Mouse (Mus musculus) embryonic fibroblast, embryonic 13.5 days (primary cell): ENCODE data around the gene Acvrl1. TPM values are rescaled to one million over a fixed set of nuclear protein-coding genes. Genes with fewer than 3 reads are reported as not detected.

Experiments used
- H3K27ac ChIP-seq: 2 replicates; pipeline ENCODE4 v1.5.1; 2012; ENCODE audit warnings: low read length, control low read depth, inconsistent platforms; ENCODE audit not compliant: insufficient read depth
- H3K4me1 ChIP-seq: 2 replicates; pipeline ENCODE4 v1.6.1; 2011; ENCODE audit warnings: low read length; ENCODE audit not compliant: control insufficient read depth, insufficient read depth
- H3K4me3 ChIP-seq: 2 replicates; pipeline ENCODE4 v1.5.1; 2011; ENCODE audit warnings: mild to moderate bottlenecking, control low read depth, low read length; ENCODE audit not compliant: insufficient read depth
- CTCF ChIP-seq: IDR thresholded peaks from 2 replicates; pipeline ENCODE4 v1.5.1; 2011; ENCODE audit warnings: mild to moderate bottlenecking, control low read depth, low read length, moderate library complexity, borderline replicate concordance; ENCODE audit not compliant: insufficient read depth
- POLR2A ChIP-seq: IDR thresholded peaks from 2 replicates; pipeline ENCODE4 v1.6.1; 2011; ENCODE audit warnings: low read depth, mild to moderate bottlenecking, control low read depth, low read length, moderate library complexity
- polyA plus RNA-seq: library from polyadenylated mRNA; stranded (reverse); fragments of >200 nt; gene quantifications from 2 replicates; pipeline ENCODE4 v1.2.4, GENCODE M21; 2011; ENCODE audit warnings: low read depth; ENCODE audit not compliant: missing spikeins, insufficient read length

Acvrl1 gene
- polyA plus RNA-seq, 1 experiment, result 11.7 TPM

- Histone ChIP-seq H3K4me3 (no peak overlapping the region), H3K27ac (no peak overlapping the region), H3K4me1 (no peaks in the 10 kb centered on the region)
- TF ChIP-seq CTCF (no peak), POLR2A (no peak)
Measured at GRCm38 (mm10) chr15:101092121-101092828, 36.0 kb upstream of the Acvrl1 start.

DNA sequence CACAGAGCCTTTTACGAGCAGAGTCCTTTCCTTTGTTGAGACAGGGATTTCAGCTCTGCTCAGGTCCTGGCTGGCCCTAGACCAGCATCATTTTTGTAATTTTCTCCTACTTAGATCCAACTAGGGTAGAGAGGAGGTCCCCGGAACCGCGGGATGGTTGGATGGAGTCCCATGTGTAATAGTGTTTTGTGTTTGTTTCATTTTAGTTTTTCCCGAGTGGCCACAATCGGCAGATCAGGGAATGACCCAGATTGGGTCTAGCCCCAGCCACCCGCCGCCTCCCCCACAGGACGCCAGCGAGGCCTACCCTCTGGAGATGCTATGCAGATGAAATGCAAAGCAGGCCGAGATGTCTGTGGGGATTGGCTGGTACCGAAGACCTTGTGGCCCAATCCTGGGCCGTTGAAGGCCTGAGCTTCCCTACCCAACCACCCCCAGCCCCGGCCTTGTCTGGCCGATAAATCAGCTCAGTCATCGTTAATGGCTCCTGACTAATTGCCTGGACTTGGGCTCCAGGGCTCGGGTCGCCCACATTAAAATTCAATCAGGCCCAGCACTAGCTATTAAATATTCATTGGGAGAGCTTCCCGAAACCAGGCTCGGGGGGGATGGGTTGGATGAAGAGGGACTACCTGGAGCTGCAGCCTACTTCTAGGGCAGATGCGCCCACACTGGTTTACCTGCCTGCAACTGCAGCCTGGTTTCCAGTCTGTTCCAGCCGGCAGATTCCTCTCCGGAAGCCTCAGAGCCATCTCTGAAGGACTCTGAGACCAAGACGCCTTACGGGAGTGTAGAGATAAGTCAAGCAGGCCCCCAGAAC, 35.3 kb upstream of the Acvrl1 start:
- H3K4me1 ChIP-seq, result 0 out of 2 replicates have a peak, but pooled peaks cover 2% of the 10 kb centered on the region
- H3K27ac ChIP-seq, result no peak overlapping the region
- no peak for TF ChIP-seq POLR2A
- no peak for TF ChIP-seq CTCF
- no peak overlapping the region for H3K4me3 ChIP-seq

- Histone ChIP-seq H3K4me1 (0 out of 2 replicates have a peak, but pooled peaks cover 2% of the 10 kb centered on the region), H3K4me3 (no peak overlapping the region), H3K27ac (no peak overlapping the region)
- TF ChIP-seq POLR2A, result no peak
- no peak for TF ChIP-seq CTCF
Measured at GRCm38 (mm10) chr15:101093988-101094387, 34.3 kb upstream of the Acvrl1 start.

DNA sequence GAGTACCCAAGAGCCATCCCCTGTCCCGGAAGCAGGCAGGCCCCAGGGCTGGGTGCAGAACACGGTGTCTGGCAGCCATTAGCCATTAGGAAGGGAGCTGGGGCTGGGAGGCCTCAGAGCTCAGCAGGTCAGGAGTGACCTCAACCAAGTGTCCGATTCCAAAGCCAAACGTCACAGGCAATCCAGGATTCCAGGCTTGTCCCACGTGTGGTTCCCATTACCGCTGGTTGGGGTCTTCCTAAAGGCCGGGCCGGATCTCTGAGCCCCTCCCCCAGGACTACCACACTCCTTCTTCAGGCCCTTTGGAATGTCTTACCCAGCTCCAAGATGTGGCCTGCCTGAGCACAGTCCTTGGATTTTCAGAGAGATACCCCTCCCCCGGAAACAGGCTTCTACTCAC, 33.3 kb upstream of the Acvrl1 start:
- no peak overlapping the region for H3K4me3 ChIP-seq
- TF ChIP-seq POLR2A (no peak), CTCF (no peak)
- no peak overlapping the region for H3K27ac ChIP-seq
- 0 out of 2 replicates have a peak, but pooled peaks cover 2% of the 10 kb centered on the region for H3K4me1 ChIP-seq

GRCm38 (mm10) chr15:101095392-101095791, 32.9 kb upstream of the Acvrl1 start:
- Histone ChIP-seq H3K4me3 (no peak overlapping the region), H3K4me1 (0 out of 2 replicates have a peak, but pooled peaks cover 2% of the 10 kb centered on the region), H3K27ac (no peak overlapping the region)
- TF ChIP-seq CTCF (no peak), POLR2A (no peak)

DNA sequence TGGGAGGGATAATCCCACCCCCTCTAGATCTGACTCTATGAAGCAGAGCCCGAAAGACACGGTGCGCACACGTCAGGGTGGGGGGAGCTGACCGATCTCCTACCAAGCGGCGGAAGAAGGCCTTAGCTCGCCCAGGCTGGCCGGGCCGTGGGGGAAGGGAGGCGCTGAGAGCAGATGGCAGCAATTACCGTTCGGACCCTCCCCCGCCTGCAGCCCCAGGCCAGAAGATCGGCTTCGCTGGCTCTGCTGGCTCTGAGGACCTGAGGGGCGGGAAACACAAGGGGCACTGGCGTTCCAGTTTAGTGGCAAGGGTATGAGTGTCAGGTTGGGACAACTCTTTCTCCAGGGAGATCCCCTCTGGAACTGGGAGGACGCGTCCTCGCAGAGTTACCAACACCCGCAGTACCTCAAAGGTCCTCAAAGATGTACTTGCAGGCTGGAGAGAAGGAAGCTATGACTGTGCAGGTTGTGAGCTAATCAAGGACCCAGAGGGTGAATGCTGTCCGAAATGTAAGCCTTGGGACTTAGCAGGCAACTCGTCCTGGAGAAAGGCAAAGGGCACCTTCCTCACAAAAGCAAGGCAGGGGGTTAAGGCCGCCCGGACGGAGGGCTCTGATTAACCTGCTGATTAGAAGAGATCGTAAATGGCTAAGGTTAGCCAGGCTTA, 30.2 kb upstream of the Acvrl1 start:
- no peak for TF ChIP-seq POLR2A
- TF ChIP-seq CTCF, result no peak
- H3K4me3 ChIP-seq, result no peak overlapping the region
- H3K4me1 ChIP-seq, result 0 out of 2 replicates have a peak, but pooled peaks cover 2% of the 10 kb centered on the region
- H3K27ac ChIP-seq, result no peak overlapping the region

DNA sequence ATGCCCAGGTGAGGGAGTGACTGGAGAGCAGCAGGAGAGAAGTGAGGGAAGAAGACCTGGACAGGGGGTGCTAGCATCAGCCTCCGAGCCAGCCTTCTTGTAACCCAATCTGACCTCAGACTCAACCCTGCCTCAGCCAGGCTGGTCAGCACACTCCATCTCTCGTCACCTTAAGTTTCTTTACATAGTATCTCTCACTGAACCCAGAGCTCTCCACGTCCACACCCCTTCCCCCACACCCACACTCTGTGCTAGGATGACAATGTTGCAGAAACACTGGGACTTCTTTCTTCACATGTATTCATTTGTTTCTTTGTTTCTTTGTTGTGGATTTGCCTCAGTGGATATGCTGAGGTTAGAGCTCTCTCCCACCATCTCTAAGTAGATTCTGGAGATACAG, 27.3 kb upstream of the Acvrl1 start:
- H3K4me1 ChIP-seq, result 0 out of 2 replicates have a peak, but pooled peaks cover 2% of the 10 kb centered on the region
- no peak overlapping the region for H3K27ac ChIP-seq
- no peak overlapping the region for H3K4me3 ChIP-seq
- TF ChIP-seq POLR2A (no peak), CTCF (no peak)

DNA sequence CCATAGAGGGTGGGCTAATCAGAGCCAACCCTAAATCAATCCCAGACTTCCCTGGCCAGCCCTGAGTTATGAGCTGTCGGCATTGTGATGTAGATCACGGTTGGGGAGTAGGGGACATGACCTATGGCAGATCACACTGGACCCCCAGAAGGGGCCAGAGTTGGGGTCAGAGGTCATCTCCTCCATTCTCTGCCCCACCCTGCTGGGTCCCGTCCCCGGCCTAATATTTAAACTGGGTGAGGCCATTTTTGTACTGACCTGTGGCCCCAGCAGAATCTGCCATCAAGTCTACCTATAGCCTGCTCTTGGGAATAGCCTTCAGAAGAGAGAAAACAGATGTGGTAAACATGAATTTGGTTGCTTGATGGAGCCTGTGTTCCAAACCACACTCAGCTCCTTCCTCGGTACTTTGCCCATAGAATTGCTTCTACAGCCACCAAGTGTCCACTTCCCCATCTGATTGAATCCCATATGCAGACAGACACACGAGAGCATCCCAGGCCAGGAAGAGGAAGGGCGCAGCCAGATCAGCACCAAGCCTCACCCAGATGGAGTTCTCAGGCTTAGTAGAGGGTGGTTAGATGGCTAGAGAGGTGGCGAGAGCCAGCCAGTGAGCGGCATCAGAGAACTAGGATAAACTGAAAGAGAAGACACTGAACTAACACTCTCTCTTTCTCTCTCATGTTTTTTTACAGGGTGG, 24.6 kb upstream of the Acvrl1 start:
- Histone ChIP-seq H3K27ac (no peak overlapping the region), H3K4me3 (no peak overlapping the region), H3K4me1 (no peaks in the 10 kb centered on the region)
- no peak for TF ChIP-seq CTCF
- no peak for TF ChIP-seq POLR2A

DNA sequence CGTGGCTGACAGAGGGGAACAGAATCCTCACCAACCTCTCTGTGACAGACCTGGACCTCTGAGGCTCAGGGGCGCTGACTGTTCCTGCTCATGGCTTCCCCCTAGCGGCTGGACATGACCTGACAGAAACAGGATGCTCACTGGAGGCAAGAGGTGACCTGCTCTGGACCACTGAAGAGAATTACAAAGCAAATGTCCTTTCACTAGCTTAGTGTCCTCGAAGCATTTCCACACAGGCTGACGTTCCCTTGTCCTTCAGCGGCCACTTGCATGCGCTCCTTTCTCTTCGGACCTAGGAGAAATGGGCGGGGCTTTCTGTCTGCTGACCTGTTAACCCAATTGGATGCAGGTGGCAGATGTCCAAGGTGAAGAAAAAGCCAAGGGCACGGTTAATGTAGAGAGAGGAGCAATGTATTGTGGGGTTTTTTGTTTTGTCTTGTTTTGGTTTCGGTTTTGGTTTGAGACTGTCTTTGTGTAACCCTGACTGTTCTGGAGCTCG, 22.8 kb upstream of the Acvrl1 start:
- TF ChIP-seq POLR2A, result no peak
- TF ChIP-seq CTCF, result peak; percentile 91; the same call in 1 of the 2 replicates
- no peak overlapping the region for H3K4me3 ChIP-seq
- no peaks in the 10 kb centered on the region for H3K4me1 ChIP-seq
- no peak overlapping the region for H3K27ac ChIP-seq
